Mouse (Mus musculus) embryonic fibroblast, embryonic 13.5 days (primary cell): ENCODE measurements at regions not wholly inside any gene's neighbourhood (a gene's known extent, or its start where the extent isn't known, plus 50 kb on each side); places are given as distances from the start of the nearest gene placed in this dataset.

Experiments used
- CTCF ChIP-seq: IDR thresholded peaks from 2 replicates; pipeline ENCODE4 v1.5.1; 2011; ENCODE audit warnings: mild to moderate bottlenecking, control low read depth, low read length, moderate library complexity, borderline replicate concordance; ENCODE audit not compliant: insufficient read depth
- POLR2A ChIP-seq: IDR thresholded peaks from 2 replicates; pipeline ENCODE4 v1.6.1; 2011; ENCODE audit warnings: low read depth, mild to moderate bottlenecking, control low read depth, low read length, moderate library complexity

GRCm38 (mm10) chr2:148237121-148237520 is 158.0 kb upstream of the Sstr4 start:
- TF ChIP-seq CTCF (no peak), POLR2A (no peak)
